Mouse (Mus musculus) kidney, postnatal 4 days (tissue): ENCODE results near the gene Hist1h3h.

ENCODE experiments used
- DNase-seq, 2 experiments: peaks; one replicate each; pipeline ENCODE4 v3.0.0; 2021; ENCODE audit warnings: mixed read lengths in 2 of 2

The Hist1h3h gene

GRCm38 (mm10) chr13:21729544-21729943 is 12.1 kb downstream of the Hist1h3h start:
- DNase-seq, result no peak

GRCm38 (mm10) chr13:21733466-21733865 is 16.0 kb downstream of the Hist1h3h start:
- peak; percentile 32 to 49 for DNase-seq

GRCm38 (mm10) chr13:21734010-21734905 is 16.8 kb downstream of the Hist1h3h start:
- DNase-seq, result peak; percentile 76 to 85

- peak; percentile 89 to 92 for DNase-seq
These were observed 17.7 kb downstream of the Hist1h3h start, which contains the start of gene Hist1h4j for GRCm38 (mm10) chr13:21734906-21735767. TSS of gene Hist1h4j (plus strand) at chr13:21735064.

GRCm38 (mm10) chr13:21745006-21745405 is 27.5 kb downstream of the Hist1h3h start:
- no peak for DNase-seq

DNA sequence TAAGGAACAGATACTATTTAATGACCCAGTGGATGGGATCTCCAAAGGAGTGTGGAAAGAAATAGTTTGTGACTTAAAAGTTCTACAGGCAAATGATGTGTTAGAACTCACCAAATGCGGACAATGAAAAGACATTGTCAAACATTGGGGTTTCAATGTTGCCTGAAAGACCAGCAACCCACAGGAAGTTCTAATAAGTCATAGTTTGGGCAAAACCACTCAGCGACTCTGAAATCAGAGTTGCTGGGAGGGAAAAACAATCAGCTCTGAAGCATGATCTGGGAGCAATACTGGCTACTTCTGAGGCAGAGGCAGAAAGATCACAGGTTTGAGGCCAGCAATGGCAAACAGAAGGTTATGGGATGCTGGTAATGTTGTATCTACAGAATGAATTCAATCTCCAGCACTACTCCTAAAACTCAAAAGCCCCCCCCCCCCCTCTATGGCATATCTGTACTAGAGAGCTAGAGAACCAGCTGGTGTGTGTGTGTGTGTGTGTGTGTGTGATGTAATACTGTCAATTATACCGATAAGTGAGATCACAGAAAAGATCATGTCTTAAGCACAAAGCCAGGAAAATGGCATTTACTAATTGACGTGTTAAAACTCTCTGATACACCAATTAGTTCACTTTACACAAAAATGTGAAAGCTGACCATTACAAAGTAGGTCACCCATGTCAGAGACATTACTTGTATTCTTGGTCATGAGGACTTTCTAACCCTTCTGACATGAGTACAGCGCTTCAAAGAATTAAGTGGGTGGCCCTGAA is 32.1 kb downstream of the Hist1h3h start:
- peak in 1 of 2 experiments; percentile 4 for DNase-seq

- peak; percentile 96 for DNase-seq
These were observed 32.9 kb downstream of the Hist1h3h start, which contains the start of gene Hist1h4k for GRCm38 (mm10) chr13:21750159-21751017. TSS of gene Hist1h4k (minus strand) at chr13:21750505.

GRCm38 (mm10) chr13:21751417-21751816 is 34.0 kb downstream of the Hist1h3h start:
- DNase-seq, result no peak

- DNase-seq, result no peak
These were observed 34.4 kb downstream of the Hist1h3h start for GRCm38 (mm10) chr13:21751827-21752226.

GRCm38 (mm10) chr13:21752356-21752755 is 34.9 kb downstream of the Hist1h3h start:
- no peak for DNase-seq

GRCm38 (mm10) chr13:21753051-21753523 is 35.6 kb downstream of the Hist1h3h start:
- no peak for DNase-seq

- DNase-seq, result peak; percentile 54 to 76
These were observed 36.2 kb downstream of the Hist1h3h start, which contains the start of the genes Hist1h2ak and Hist1h2bn for GRCm38 (mm10) chr13:21753524-21754285. TSS of gene Hist1h2ak (minus strand) at chr13:21753827. TSS of gene Hist1h2bn (plus strand) at chr13:21754123.

DNA sequence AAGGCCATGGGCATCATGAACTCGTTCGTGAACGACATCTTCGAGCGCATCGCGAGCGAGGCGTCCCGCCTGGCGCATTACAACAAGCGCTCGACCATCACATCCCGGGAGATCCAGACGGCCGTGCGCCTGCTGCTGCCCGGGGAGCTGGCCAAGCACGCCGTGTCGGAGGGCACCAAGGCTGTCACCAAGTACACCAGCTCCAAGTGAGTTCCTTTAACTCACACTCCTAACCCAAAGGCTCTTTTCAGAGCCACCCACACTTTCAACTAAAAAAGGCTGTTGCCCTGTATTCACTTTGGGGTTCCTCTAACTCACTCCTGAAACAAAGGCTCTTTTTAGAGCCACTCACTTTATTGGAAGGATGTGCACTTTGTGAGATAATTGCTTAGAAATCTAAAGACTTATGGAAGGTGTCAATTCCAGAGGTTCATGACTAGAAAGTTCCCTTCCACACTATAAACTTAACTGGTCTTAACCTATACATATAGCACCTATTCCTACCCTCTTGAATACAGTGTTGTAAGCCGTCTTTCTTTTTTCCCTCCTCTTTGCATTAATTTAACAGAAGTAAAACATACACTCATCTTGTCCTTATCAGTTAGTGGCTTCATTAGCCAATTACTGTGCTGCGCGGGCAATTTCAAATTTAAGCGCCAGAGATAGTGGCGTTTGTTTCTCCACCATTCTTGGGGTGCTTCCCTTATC is 37.0 kb downstream of the Hist1h3h start:
- DNase-seq, result peak; percentile 63 to 67

GRCm38 (mm10) chr13:21755707-21756106 is 38.2 kb downstream of the Hist1h3h start:
- DNase-seq, result no peak
